Mouse (Mus musculus): ENCODE data around the gene Snx12. TPM values are rescaled to one million over a fixed set of nuclear protein-coding genes. Genes with fewer than 3 reads are reported as not detected.
A peak's percentile ranks its signal among the peaks of the same experiment; 100 is the strongest.

The Snx12 gene
- total RNA-seq (2022): 10 to 100 TPM; 35.3 to 41.2 (median 38.4) TPM

DNA sequence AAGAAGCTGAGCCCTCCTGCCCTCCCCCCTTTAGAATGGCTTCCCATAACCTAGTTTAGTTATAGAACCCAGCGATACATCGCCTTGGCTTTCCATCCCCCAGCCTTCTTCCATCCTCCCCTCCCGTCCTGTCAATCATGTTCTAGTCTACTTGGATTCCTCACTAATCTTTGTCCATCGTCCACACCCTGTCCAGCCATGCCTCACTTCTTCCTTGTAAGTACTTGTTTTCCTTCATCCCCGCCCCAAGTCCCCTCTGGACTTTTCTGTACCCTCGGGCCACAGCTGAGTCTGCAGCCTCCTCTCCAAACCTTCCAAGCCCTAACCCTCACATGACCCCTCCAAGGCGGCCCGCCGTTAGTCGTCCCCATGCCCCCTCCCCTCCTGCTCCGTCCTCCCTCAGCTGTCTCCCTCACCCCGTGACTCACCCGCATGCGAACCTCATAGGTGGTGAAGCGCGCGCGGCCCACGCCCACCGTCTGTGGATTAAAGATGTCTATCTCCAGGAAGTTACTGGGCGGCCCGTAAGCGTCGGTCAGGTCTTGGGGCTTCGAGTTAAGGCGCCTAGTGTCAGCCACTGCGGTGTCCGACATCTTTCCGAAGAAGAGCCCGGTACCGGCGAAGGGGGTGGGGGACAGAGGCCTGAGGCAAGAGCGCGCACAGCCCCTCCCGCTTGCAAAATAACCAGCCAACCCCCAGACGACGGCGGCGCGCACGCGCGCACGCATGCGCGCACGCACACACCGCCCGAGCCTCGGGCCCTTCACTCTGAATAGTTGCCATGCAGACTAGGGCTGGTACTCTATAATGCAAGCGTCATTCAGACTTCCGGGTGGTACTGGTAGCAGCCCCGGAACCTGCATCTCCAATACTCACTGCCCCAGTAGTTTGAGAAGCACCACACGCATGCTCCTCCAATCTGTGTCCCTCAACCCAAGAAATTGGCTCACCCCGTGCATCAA is at the start of gene Snx12:
Gene Snx12 (minus strand): TSS at position 730 of the 962 bp plus-strand sequence.
- peak; percentile 89 for DNase-seq (ENCODE audit: low spot score)

GRCm38 (mm10) chrX:101268755-101269124 is 46.4 kb upstream of the Snx12 start, which contains the start of gene Gm20489:
Gene Gm20489 (minus strand): TSS chrX:101269023.
- DNase-seq (ENCODE audit: low spot score): no peak

GRCm38 (mm10) chrX:101268025-101268754 is 45.8 kb upstream of the Snx12 start, which contains the start of gene Il2rg:
Gene Il2rg (minus strand): TSS chrX:101268255.
- DNase-seq (ENCODE audit: low spot score): peak; percentile 15

DNA sequence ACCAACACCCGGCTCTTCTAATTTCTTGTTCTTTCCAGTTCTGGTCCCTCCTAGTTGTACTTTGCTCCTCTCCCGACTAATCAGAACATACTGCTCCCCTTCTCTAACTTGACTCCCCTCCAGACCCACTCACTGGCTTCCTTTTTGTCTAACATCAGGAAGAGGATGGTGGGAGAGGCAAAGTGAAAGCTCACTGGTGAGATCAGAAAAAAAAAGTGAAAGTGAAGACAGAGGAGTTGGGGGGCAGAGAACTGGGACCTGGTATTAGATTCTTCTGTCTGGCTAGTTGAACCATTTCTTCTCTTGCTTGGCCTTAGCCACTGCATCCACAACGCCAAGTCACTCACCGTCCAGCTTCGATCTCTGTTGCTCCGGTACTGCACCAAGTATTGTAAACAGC is 44.3 kb upstream of the Snx12 start:
- DNase-seq (ENCODE audit: low spot score): no peak

DNA sequence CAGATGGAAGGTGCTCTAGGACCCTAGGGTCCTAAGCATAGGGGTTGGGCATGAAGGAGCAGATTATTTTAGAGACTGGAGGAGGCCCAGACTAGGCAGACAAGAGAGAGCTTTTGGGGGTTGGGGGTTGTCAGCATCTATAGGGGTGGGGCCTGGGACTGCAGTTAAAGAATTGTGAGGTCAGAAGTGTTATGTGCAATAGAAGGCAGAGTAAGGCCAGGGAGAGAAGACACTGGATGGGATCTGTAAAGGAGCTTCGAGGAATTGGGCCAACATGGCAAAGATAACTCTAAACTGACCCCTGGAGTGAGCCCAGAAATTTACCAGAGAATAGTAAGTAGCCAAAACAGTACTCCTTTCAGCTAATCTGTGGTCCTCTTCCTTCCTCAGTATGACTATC is 41.5 kb upstream of the Snx12 start, which contains the start of gene Gm614:
Gene Gm614 (minus strand): TSS at position 101 of the 400 bp plus-strand sequence.
- DNase-seq (ENCODE audit: low spot score): no peak

- no peak for DNase-seq (ENCODE audit: low spot score)
These were observed 38.3 kb upstream of the Snx12 start for GRCm38 (mm10) chrX:101260441-101261325.

- no peak for DNase-seq (ENCODE audit: low spot score)
These were observed 34.2 kb upstream of the Snx12 start for GRCm38 (mm10) chrX:101256603-101257002.

- DNase-seq (ENCODE audit: low spot score): no peak
These were observed 32.4 kb upstream of the Snx12 start for GRCm38 (mm10) chrX:101254740-101255139.

DNA sequence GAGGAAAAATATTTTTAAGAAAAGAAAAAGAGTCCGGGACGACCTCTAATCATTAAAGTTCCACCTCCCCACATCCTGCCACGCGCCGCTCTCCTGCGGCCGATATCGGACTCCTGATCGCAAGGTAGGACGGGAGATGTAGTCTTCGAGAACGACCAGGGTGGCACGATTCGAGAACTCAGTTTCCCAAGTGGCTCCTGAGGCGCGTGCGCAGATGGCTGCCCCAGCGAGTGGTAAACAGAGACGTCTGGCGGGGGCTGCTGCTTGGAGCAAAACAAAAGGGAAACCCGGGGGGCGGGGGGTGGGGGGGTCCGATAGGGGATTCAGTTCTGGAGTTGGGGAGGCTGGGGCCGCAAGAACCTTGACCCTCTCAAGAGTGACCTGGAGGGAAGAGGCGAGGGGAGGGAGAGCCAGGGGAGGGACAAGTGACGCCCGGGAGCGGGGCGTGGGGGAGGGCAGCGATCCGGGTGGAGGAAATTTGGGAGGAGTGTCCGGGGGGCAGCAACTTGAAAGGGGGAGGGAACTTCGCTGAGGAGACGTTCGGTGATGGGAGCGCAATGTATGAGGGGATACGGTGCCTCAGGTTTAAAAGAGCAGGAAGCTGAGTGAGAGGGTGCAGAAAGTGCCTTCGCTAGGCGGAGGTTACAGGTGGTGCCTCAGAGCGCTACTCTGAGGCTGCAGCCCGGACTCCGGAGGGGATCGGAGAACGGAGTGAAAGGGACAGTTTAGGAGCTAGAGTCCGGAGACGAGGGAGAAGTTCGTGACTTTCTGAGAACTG is 31.8 kb upstream of the Snx12 start, which contains the start of gene Foxo4:
Gene Foxo4 (plus strand): TSS at position 577 of the 778 bp plus-strand sequence.
- DNase-seq (ENCODE audit: low spot score): peak; percentile 87

DNA sequence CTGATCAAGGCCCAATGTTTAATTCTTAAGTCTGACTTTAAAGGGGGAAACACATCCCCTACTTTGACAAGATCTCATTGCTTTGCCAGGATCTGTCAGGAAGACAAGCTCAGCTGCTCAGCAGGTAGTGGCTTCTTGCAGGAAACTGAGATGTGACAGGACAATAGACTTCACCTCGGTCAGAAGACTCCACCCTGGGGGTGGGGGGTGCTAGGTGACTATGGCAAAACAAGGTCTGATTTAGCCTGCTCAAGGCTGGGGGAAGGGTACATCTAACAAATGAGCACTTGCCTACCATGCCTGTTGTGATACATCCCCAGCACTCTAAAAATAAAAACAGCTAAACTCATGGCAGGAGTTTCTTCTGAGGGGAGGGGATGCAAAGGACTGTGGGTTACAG is 22.6 kb upstream of the Snx12 start:
- no peak for DNase-seq (ENCODE audit: low spot score)

DNA sequence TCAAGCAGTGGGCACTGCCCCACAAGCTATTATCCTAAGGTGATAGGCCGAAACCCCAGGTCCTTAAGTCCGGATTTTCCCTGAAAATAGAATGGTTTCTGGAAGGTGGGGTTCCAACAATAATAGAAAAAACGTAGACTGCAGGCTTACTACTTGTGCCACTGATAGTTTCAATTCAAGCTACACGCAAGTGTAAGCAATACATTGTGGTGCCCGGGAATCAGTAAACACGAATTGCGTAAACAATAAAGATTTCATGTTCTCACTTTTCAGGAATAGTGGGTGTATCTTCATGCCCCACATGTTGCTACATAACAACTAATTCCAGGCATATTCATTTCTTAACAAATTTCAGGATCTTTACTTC is 416 bp upstream of the Snx12 start:
- DNase-seq (ENCODE audit: low spot score): no peak

DNA sequence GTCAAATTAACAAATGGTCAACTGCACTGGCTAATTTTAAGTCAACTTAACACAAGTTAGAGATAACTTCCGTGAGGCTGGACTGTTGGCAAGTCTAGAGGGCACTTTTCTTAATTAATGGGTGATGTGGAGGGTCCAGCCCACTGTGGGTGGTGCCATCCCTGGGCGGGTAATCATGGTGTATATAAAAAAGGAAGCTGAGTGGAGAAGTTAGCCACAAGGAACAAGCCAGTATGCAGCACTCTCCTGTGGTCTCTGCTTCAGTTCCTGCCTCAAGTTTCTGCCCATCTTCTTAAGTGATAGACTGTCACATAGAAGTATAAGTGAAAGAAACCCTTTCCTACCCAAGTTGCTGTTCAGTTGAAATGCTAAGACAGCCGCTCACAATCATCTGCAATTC is 33.1 kb downstream of the Snx12 start:
- no peak for DNase-seq (ENCODE audit: low spot score)

- no peak for DNase-seq (ENCODE audit: low spot score)
These were observed 34.7 kb downstream of the Snx12 start for GRCm38 (mm10) chrX:101187647-101188046.

- no peak for DNase-seq (ENCODE audit: low spot score)
These were observed 49.0 kb downstream of the Snx12 start for GRCm38 (mm10) chrX:101173388-101173787.

DNA sequence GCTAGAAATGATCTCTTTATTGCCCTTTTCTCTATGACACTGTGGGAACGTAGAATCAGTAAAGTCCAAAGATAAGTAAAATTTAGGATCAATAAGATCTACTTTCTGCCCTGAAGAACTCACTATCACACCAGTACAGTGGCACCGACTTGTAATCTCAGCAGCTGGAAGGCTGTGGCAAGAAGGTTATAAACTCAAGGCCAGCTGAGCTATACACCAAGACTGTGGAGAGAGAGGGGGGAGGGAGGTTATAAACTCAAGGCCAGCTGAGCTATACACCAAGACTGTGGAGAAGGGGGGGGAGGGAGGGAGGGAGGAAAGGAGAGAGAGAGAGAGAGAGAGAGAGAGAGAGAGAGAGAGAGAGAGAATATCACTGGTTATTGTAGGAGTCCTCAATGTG is 53.9 kb downstream of the Snx12 start:
- no peak for DNase-seq (ENCODE audit: low spot score)

- no peak for DNase-seq (ENCODE audit: low spot score)
These were observed 58.6 kb downstream of the Snx12 start for GRCm38 (mm10) chrX:101163739-101164138.

DNA sequence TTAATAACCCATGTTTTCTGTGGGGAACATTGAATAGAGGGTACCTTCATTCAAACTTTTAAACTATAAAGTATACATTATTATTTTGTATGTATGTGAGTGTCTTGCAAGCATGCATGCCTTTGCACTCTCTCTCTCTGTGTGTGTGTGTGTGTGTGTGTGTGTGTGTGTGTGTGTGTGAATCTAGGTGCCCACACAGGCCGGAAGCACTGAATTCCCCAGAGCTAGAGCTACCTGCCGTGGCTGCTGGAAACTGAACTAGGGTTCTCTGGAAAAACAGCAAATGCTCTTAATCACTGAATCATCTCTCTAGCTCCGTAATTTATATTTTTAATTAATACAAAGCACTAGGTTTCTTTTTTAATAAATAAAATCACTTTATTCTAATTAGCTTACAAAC is 59.1 kb downstream of the Snx12 start:
- DNase-seq (ENCODE audit: low spot score): no peak

GRCm38 (mm10) chrX:101162532-101162931 is 59.8 kb downstream of the Snx12 start:
- no peak for DNase-seq (ENCODE audit: low spot score)

GRCm38 (mm10) chrX:101157488-101157887 is 64.9 kb downstream of the Snx12 start:
- no peak for DNase-seq (ENCODE audit: low spot score)

GRCm38 (mm10) chrX:101156369-101156768 is 66.0 kb downstream of the Snx12 start:
- no peak for DNase-seq (ENCODE audit: low spot score)

DNA sequence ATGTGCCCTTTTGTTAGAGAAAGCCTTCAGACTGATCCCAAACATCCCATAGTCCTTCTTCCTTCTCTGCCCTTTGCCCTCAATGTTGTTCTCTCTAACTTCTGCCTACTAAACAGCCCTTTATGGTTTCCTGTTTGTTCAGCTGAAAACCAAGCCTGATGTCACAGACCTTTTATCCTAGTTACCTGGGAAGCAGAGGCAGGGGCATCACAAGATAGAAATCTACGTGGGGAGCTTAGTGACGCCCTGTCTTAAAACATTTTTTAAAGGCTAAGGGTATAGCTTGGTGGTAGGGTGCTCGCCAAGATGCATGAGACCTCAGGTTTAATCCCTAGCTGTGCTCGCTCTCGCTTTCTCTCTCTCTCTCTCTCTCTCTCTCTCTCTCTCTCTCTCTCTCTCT is 74.9 kb downstream of the Snx12 start:
- no peak for DNase-seq (ENCODE audit: low spot score)
